In genomic region chr19:45030746-45031693, GRCm38 (mm10) we compare ENCODE assay signal across 8 mouse cellular contexts. TPM values are rescaled to one million over a fixed set of nuclear protein-coding genes. Genes with fewer than 3 reads are reported as not detected.
DNase-seq lines count a peak whose midpoint lies in the region; ATAC-seq and TF ChIP-seq lines count a peak whose summit lies in the region.

No protein-coding gene starts in this region.

- ATAC-seq in forebrain, embryonic 16.5 days = peak; percentile 31
- ATAC-seq in lung, embryonic 15.5 days (ENCODE audit: borderline replicate concordance, extremely low read depth, low FRiP score, low TSS enrichment) = no peak
- ATAC-seq in neutrophil, adult 5-6 weeks (ENCODE audit: extremely low read depth, insufficient number of reproducible peaks, low FRiP score, poor library complexity, severe bottlenecking) = peak; percentile 59

- peaks cover 7% of the 10 kb centered on the region for H3K4me1 ChIP-seq in forebrain, embryonic 16.5 days (replicated peaks; ENCODE audit: control insufficient read depth, insufficient read depth, low read length)
- H3K4me1 ChIP-seq in lung, embryonic 15.5 days = peaks cover 29% of the 10 kb centered on the region

- no peak overlapping the region; the same call in 1 of the 2 replicates for H3K9ac ChIP-seq in forebrain, embryonic 16.5 days (replicated peaks; ENCODE audit: low read depth, low read length)
- H3K9ac ChIP-seq in lung, embryonic 15.5 days = no peak overlapping the region

- peak; percentile 86 for DNase-seq in MN1 (ENCODE audit: low spot score)
- peak; percentile 87 for DNase-seq in cerebellum, adult 11-12 months
- DNase-seq in heart, postnatal 36 days = peak; percentile 80 to 83
- DNase-seq in layer of hippocampus, adult 2 months (ENCODE audit: low spot score in 2 of 2) = peak; percentile 79 to 82
- peak; percentile 54 for DNase-seq in thymus, postnatal 25 days

- peak; percentile 86 for TF ChIP-seq CTCF in layer of hippocampus, adult 2 months (conservative IDR thresholded peaks at IDR 0.05)

- no peak overlapping the region for H3K27ac ChIP-seq in forebrain, embryonic 16.5 days (ENCODE audit: low read length)
- peak overlapping the region; percentile 68 for H3K27ac ChIP-seq in layer of hippocampus, adult 2 months
- no peak overlapping the region for H3K27ac ChIP-seq in lung, embryonic 15.5 days

- peaks cover 10% of the 10 kb centered on the region; the same call in 1 of the 2 replicates for H3K36me3 ChIP-seq in forebrain, embryonic 16.5 days (ENCODE audit: control insufficient read depth, insufficient read depth)
- peaks cover 25% of the 10 kb centered on the region for H3K36me3 ChIP-seq in lung, embryonic 15.5 days

- intact Hi-C loops in heart, postnatal 36 days (cut with DNase I) = loop anchor here (1.0 to 10.0 kb wide), 2 partner anchors 19 to 446 kb away; no protein-coding TSS in a partner anchor

- H3K4me3 ChIP-seq in forebrain, embryonic 16.5 days (replicated peaks; ENCODE audit: low read length) = no peak overlapping the region
- H3K4me3 ChIP-seq in layer of hippocampus, adult 2 months = peak overlapping the region; percentile 45
- peak overlapping the region; percentile 10; the same call in 1 of the 2 replicates for H3K4me3 ChIP-seq in lung, embryonic 15.5 days

- 43% methylated on average over 20 of the region's 20 CpGs for WGBS in forebrain, embryonic 16.5 days
- 35% methylated on average over 20 of the region's 20 CpGs for WGBS in lung, embryonic 15.5 days

- H3K4me2 ChIP-seq in forebrain, embryonic 16.5 days (ENCODE audit: low read length) = peak overlapping the region; percentile 31
- peak overlapping the region; percentile 52 for H3K4me2 ChIP-seq in lung, embryonic 15.5 days

- no peaks in the 10 kb centered on the region for H3K27me3 ChIP-seq in forebrain, embryonic 16.5 days (replicated peaks; ENCODE audit: control insufficient read depth, insufficient read depth, low read length)
- H3K27me3 ChIP-seq in lung, embryonic 15.5 days = no peaks in the 10 kb centered on the region

- H3K9me3 ChIP-seq in forebrain, embryonic 16.5 days (ENCODE audit: control insufficient read depth, low read length) = no peaks in the 10 kb centered on the region
- no peaks in the 10 kb centered on the region for H3K9me3 ChIP-seq in lung, embryonic 15.5 days

RNA-seq across cellular contexts. Expression of gene Pdzd7, which starts 14.5 kb away (rescaled TPM):
- 1.9 and 2.7 TPM in 2 replicates for polyA plus RNA-seq in forebrain, embryonic 16.5 days (2015; fragmentation: Nextera tagmentation; extraction: Ambion mirVana)
- under 1 TPM; 0.11 to 0.19 TPM for total RNA-seq in heart, postnatal 36 days (2021)
- 1 to 10 TPM; 2.1 to 3.3 TPM for total RNA-seq in layer of hippocampus, adult 2 months (2021)
- polyA plus RNA-seq in lung, embryonic 15.5 days (2015; fragmentation: Nextera tagmentation; extraction: Ambion mirVana) = 0.30 and 0.34 TPM in 2 replicates
- not detected in 2 replicates for total RNA-seq in neutrophil, adult 5-6 weeks (2017)

RNA-seq across cellular contexts. Expression of gene Sfxn3, which starts 16.3 kb away (rescaled TPM):
- 69.5 and 80.3 TPM in 2 replicates for polyA plus RNA-seq in forebrain, embryonic 16.5 days (2015; fragmentation: Nextera tagmentation; extraction: Ambion mirVana)
- total RNA-seq in heart, postnatal 36 days (2021) = 10 to 100 TPM; 11.6 to 14.2 TPM
- total RNA-seq in layer of hippocampus, adult 2 months (2021) = 10 to 100 TPM; 87.3 to 99.8 TPM
- polyA plus RNA-seq in lung, embryonic 15.5 days (2015; fragmentation: Nextera tagmentation; extraction: Ambion mirVana) = 20.5 and 21.7 TPM in 2 replicates
- total RNA-seq in neutrophil, adult 5-6 weeks (2017) = 19.6 and 22.0 TPM in 2 replicates

RNA-seq across cellular contexts. Expression of gene Lzts2, which starts 16.8 kb away (rescaled TPM):
- 18.2 and 19.5 TPM in 2 replicates for polyA plus RNA-seq in forebrain, embryonic 16.5 days (2015; fragmentation: Nextera tagmentation; extraction: Ambion mirVana)
- 10 to 100 TPM; 61.0 to 69.7 TPM for total RNA-seq in heart, postnatal 36 days (2021)
- 10 to 100 TPM; 28.5 to 30.1 TPM for total RNA-seq in layer of hippocampus, adult 2 months (2021)
- polyA plus RNA-seq in lung, embryonic 15.5 days (2015; fragmentation: Nextera tagmentation; extraction: Ambion mirVana) = 75.9 and 81.8 TPM in 2 replicates
- total RNA-seq in neutrophil, adult 5-6 weeks (2017) = 1.7 and 2.2 TPM in 2 replicates

RNA-seq across cellular contexts. Expression of gene Mrpl43, which starts 24.8 kb away (rescaled TPM):
- polyA plus RNA-seq in forebrain, embryonic 16.5 days (2015; fragmentation: Nextera tagmentation; extraction: Ambion mirVana) = 76.9 and 81.8 TPM in 2 replicates
- 10 to 100 TPM; 48.6 to 52.3 TPM for total RNA-seq in heart, postnatal 36 days (2021)
- 10 to 100 TPM; 38.6 to 41.1 TPM for total RNA-seq in layer of hippocampus, adult 2 months (2021)
- polyA plus RNA-seq in lung, embryonic 15.5 days (2015; fragmentation: Nextera tagmentation; extraction: Ambion mirVana) = 70.1 and 70.8 TPM in 2 replicates
- 31.8 and 32.7 TPM in 2 replicates for total RNA-seq in neutrophil, adult 5-6 weeks (2017)

RNA-seq across cellular contexts. Expression of gene Twnk, which starts 25.6 kb away (rescaled TPM):
- 24.6 and 25.5 TPM in 2 replicates for polyA plus RNA-seq in forebrain, embryonic 16.5 days (2015; fragmentation: Nextera tagmentation; extraction: Ambion mirVana)
- total RNA-seq in heart, postnatal 36 days (2021) = 10 to 100 TPM; 29.8 to 30.2 TPM
- 10 to 100 TPM; 14.7 to 15.3 TPM for total RNA-seq in layer of hippocampus, adult 2 months (2021)
- polyA plus RNA-seq in lung, embryonic 15.5 days (2015; fragmentation: Nextera tagmentation; extraction: Ambion mirVana) = 17.8 and 20.8 TPM in 2 replicates
- total RNA-seq in neutrophil, adult 5-6 weeks (2017) = 9.4 and 12.3 TPM in 2 replicates
